Mouse (Mus musculus) brown adipose tissue, adult 24 weeks (tissue): ENCODE data around the gene Sphk1. TPM values are rescaled to one million over a fixed set of nuclear protein-coding genes. Genes with fewer than 3 reads are reported as not detected.

Source experiments
- H3K27ac ChIP-seq: fragments of 200-500 bp; replicated peaks from 2 replicates; pipeline ENCODE4 v1.5.1; 2012; ENCODE audit warnings: low read depth, mild to moderate bottlenecking, low read length
- H3K4me1 ChIP-seq: fragments of 200-500 bp; 2 replicates; pipeline ENCODE4 v1.6.1; 2012; ENCODE audit warnings: low read length, mixed read lengths; ENCODE audit not compliant: control insufficient read depth, insufficient read depth, insufficient read length
- H3K4me3 ChIP-seq: fragments of 200-500 bp; 2 replicates; pipeline ENCODE4 v1.5.1; 2012; ENCODE audit warnings: low read depth, mild to moderate bottlenecking, low read length, moderate library complexity; ENCODE audit not compliant: insufficient read depth
- polyA plus RNA-seq: library from polyadenylated mRNA; stranded (reverse); fragments of >200 nt; gene quantifications from 2 replicates; pipeline ENCODE4 v1.2.4, GENCODE M21; 2012; ENCODE audit not compliant: missing spikeins, insufficient read depth, insufficient read length

Gene Sphk1
- polyA plus RNA-seq, 1 experiment, result not detected

- H3K4me3 ChIP-seq, result no peak overlapping the region
- H3K4me1 ChIP-seq, result peaks cover 12% of the 10 kb centered on the region
- H3K27ac ChIP-seq, result no peak overlapping the region
These were observed 16.8 kb downstream of the Sphk1 start for GRCm38 (mm10) chr11:116547296-116548060.

- H3K27ac ChIP-seq, result no peak overlapping the region
- H3K4me1 ChIP-seq, result peaks cover 12% of the 10 kb centered on the region
- H3K4me3 ChIP-seq, result no peak overlapping the region
These were observed 18.1 kb downstream of the Sphk1 start for GRCm38 (mm10) chr11:116548780-116549179.

GRCm38 (mm10) chr11:116549273-116550038 lies 18.7 kb downstream of the Sphk1 start:
- H3K27ac ChIP-seq, result no peak overlapping the region
- H3K4me1 ChIP-seq, result peaks cover 12% of the 10 kb centered on the region
- no peak overlapping the region for H3K4me3 ChIP-seq

- no peak overlapping the region for H3K4me3 ChIP-seq
- no peak overlapping the region for H3K27ac ChIP-seq
- peaks cover 12% of the 10 kb centered on the region for H3K4me1 ChIP-seq
These were observed 20.0 kb downstream of the Sphk1 start for GRCm38 (mm10) chr11:116550748-116551147.

- H3K4me3 ChIP-seq, result no peak overlapping the region
- H3K27ac ChIP-seq, result no peak overlapping the region
- H3K4me1 ChIP-seq, result peaks cover 12% of the 10 kb centered on the region
These were observed 21.5 kb downstream of the Sphk1 start for GRCm38 (mm10) chr11:116552194-116552593.

- peaks cover 20% of the 10 kb centered on the region for H3K4me1 ChIP-seq
- H3K4me3 ChIP-seq, result no peak overlapping the region
- H3K27ac ChIP-seq, result no peak overlapping the region
These were observed 23.6 kb downstream of the Sphk1 start for GRCm38 (mm10) chr11:116554171-116554878.

- Histone ChIP-seq H3K27ac (no peak overlapping the region), H3K4me3 (no peak overlapping the region), H3K4me1 (peaks cover 13% of the 10 kb centered on the region)
These were observed 24.8 kb downstream of the Sphk1 start for GRCm38 (mm10) chr11:116555572-116555971.

- Histone ChIP-seq H3K4me3 (no peak overlapping the region), H3K4me1 (peaks cover 8% of the 10 kb centered on the region), H3K27ac (no peak overlapping the region)
These were observed 25.6 kb downstream of the Sphk1 start for GRCm38 (mm10) chr11:116556308-116556707.

- Histone ChIP-seq H3K4me3 (no peak overlapping the region), H3K4me1 (peaks cover 6% of the 10 kb centered on the region; the same call in 1 of the 2 replicates), H3K27ac (no peak overlapping the region)
These were observed 34.7 kb downstream of the Sphk1 start for GRCm38 (mm10) chr11:116565283-116566041.

GRCm38 (mm10) chr11:116567531-116567930 lies 36.8 kb downstream of the Sphk1 start:
- Histone ChIP-seq H3K4me1 (peaks cover 13% of the 10 kb centered on the region), H3K27ac (no peak overlapping the region), H3K4me3 (no peak overlapping the region)

- Histone ChIP-seq H3K4me1 (peaks cover 26% of the 10 kb centered on the region), H3K4me3 (no peak overlapping the region), H3K27ac (no peak overlapping the region)
These were observed 40.1 kb downstream of the Sphk1 start for GRCm38 (mm10) chr11:116570821-116571220.

- Histone ChIP-seq H3K27ac (peak overlapping the region; percentile 60), H3K4me1 (peaks cover 25% of the 10 kb centered on the region), H3K4me3 (no peak overlapping the region)
These were observed 41.3 kb downstream of the Sphk1 start for GRCm38 (mm10) chr11:116571767-116572679.

GRCm38 (mm10) chr11:116572756-116573543 lies 42.2 kb downstream of the Sphk1 start:
- H3K4me1 ChIP-seq, result peaks cover 25% of the 10 kb centered on the region
- peak overlapping the region; percentile 60 for H3K27ac ChIP-seq
- no peak overlapping the region for H3K4me3 ChIP-seq
